Mouse (Mus musculus) kidney, postnatal 0 days (tissue): Measurements from ENCODE around the gene Rpusd2. TPM values are rescaled to one million over a fixed set of nuclear protein-coding genes. Genes with fewer than 3 reads are reported as not detected.

ENCODE experiments used
- ATAC-seq: fragments of 200-750 bp; cut with Nextera tagmentation; replicated peaks from 2 replicates; pipeline ENCODE4 v1.8.0; 2017; ENCODE audit warnings: low read depth, moderate number of reproducible peaks, moderate TSS enrichment, moderate library complexity; ENCODE audit not compliant: low FRiP score
- DNase-seq: peaks from one replicate; pipeline ENCODE4 v3.0.0-alpha.2; 2016; ENCODE audit warnings: low spot score
- H3K27ac ChIP-seq: fragments of 300-500 bp; sonication (generic); 2 replicates; pipeline ENCODE4 v1.5.1; 2014; ENCODE audit warnings: mild to moderate bottlenecking
- H3K27me3 ChIP-seq: fragments of 300-500 bp; sonication (generic); 2 replicates; pipeline ENCODE4 v1.6.1; 2014; ENCODE audit warnings: low read length, mixed read lengths; ENCODE audit not compliant: insufficient read depth
- H3K36me3 ChIP-seq: fragments of 300-500 bp; sonication (generic); 2 replicates; pipeline ENCODE4 v1.6.1; 2014; ENCODE audit warnings: low read length, mixed read lengths; ENCODE audit not compliant: insufficient read depth
- H3K4me1 ChIP-seq: fragments of 300-500 bp; sonication (generic); replicated peaks from 2 replicates; pipeline ENCODE4 v1.6.1; 2014; ENCODE audit warnings: antibody characterized with exemption, low read length, mixed read lengths; ENCODE audit not compliant: insufficient read depth
- H3K4me2 ChIP-seq: fragments of 300-500 bp; sonication (generic); 2 replicates; pipeline ENCODE4 v1.6.1; 2014; ENCODE audit warnings: mild to moderate bottlenecking, low read length, moderate library complexity, mixed read lengths
- H3K4me3 ChIP-seq: fragments of 300-500 bp; sonication (generic); replicated peaks from 2 replicates; pipeline ENCODE4 v1.5.1; 2014; ENCODE audit warnings: low read depth, low read length
- H3K9ac ChIP-seq: fragments of 300-500 bp; sonication (generic); 2 replicates; pipeline ENCODE4 v1.6.1; 2014; ENCODE audit warnings: low read depth, low read length
- H3K9me3 ChIP-seq: fragments of 300-500 bp; sonication (generic); replicated peaks from 2 replicates; pipeline ENCODE4 v1.6.1; 2016; ENCODE audit warnings: low read length, inconsistent platforms, mixed read lengths
- CTCF ChIP-seq: IDR thresholded peaks from 2 replicates; pipeline ENCODE4 v1.5.1; 2016; ENCODE audit warnings: antibody characterized with exemption, low read depth, mild to moderate bottlenecking, moderate library complexity
- WGBS: fragments of 180-500 bp; shearing (Covaris S2); extraction: QIAGEN DNeasy Blood & Tissue Kit; methylation state at CpG from one replicate; pipeline ENCODE4 v1.1.7; 2014; 5-methylcytosine and 5-hydroxymethylcytosine counted together
- polyA plus RNA-seq: library from polyadenylated mRNA; unstranded; fragments of >200 nt; fragmentation: Nextera tagmentation; extraction: Ambion mirVana; gene quantifications from 2 replicates; pipeline ENCODE4 v1.2.1, GENCODE M21; 2015

The Rpusd2 gene
- polyA plus RNA-seq, 1 experiment from 2014 or later = 2.8 TPM

GRCm38 (mm10) chr2:119018391-119019122 lies 16.0 kb upstream of the Rpusd2 start:
- H3K27me3 ChIP-seq = no peaks in the 10 kb centered on the region
- peak; percentile 82 for DNase-seq
- no peaks in the 10 kb centered on the region for H3K9me3 ChIP-seq
- peaks cover 10% of the 10 kb centered on the region; the same call in 1 of the 2 replicates for H3K4me1 ChIP-seq
- ATAC-seq = peak; percentile 60; the same call in 1 of the 2 replicates
- H3K4me2 ChIP-seq = peak overlapping the region; percentile 7; the same call in 1 of the 2 replicates
- no peak overlapping the region for H3K9ac ChIP-seq
- peak overlapping the region; percentile 47; the same call in 1 of the 2 replicates for H3K27ac ChIP-seq
- no peak overlapping the region for H3K4me3 ChIP-seq
- H3K36me3 ChIP-seq = peaks cover 18% of the 10 kb centered on the region
- 40% methylated on average over 22 of the region's 22 CpGs for WGBS
- TF ChIP-seq CTCF = no peak

- TF ChIP-seq CTCF = peak; percentile 58; the same call in 1 of the 2 replicates
- no peak overlapping the region for H3K4me3 ChIP-seq
- H3K4me2 ChIP-seq = peak overlapping the region; percentile 7; the same call in 1 of the 2 replicates
- no peaks in the 10 kb centered on the region for H3K27me3 ChIP-seq
- H3K9ac ChIP-seq = no peak overlapping the region
- H3K4me1 ChIP-seq = peaks cover 10% of the 10 kb centered on the region; the same call in 1 of the 2 replicates
- peaks cover 18% of the 10 kb centered on the region for H3K36me3 ChIP-seq
- 16% methylated on average over 5 of the region's 5 CpGs for WGBS
- ATAC-seq (peak; percentile 36; the same call in 1 of the 2 replicates), DNase-seq (peak; percentile 69)
- H3K27ac ChIP-seq = peak overlapping the region; percentile 47; the same call in 1 of the 2 replicates
- no peaks in the 10 kb centered on the region for H3K9me3 ChIP-seq
These were observed 15.5 kb upstream of the Rpusd2 start for GRCm38 (mm10) chr2:119019131-119019530.

DNA sequence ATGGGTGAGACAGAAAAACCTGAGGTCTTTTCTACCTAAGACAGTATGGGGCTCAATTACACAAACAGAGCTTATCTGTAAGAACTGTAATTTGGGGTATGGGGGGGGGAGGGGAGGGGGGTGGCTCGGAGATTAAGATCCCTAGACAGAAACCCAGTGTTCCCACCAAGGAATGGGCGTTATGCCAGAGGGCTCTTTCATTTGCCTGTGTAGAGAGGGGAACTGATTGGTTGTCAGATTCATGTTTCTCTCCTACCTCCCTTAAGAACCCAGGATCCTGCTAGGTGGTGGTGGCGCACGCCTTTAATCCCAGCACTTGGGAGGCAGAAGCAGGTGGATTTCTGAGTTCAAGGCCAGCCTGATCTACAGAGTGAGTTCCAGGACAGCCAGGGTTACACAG lies 15.1 kb upstream of the Rpusd2 start:
- H3K4me2 ChIP-seq = no peak overlapping the region
- no peak overlapping the region for H3K27ac ChIP-seq
- no peak overlapping the region for H3K4me3 ChIP-seq
- 59% methylated on average over 4 of the region's 4 CpGs for WGBS
- H3K9me3 ChIP-seq = no peaks in the 10 kb centered on the region
- no peak for TF ChIP-seq CTCF
- DNase-seq (no peak), ATAC-seq (no peak)
- H3K9ac ChIP-seq = no peak overlapping the region
- H3K36me3 ChIP-seq = peaks cover 18% of the 10 kb centered on the region
- H3K4me1 ChIP-seq = peaks cover 10% of the 10 kb centered on the region; the same call in 1 of the 2 replicates
- H3K27me3 ChIP-seq = no peaks in the 10 kb centered on the region

GRCm38 (mm10) chr2:119023154-119023660 lies 11.4 kb upstream of the Rpusd2 start:
- Histone ChIP-seq H3K36me3 (peaks cover 24% of the 10 kb centered on the region), H3K27ac (no peak overlapping the region), H3K27me3 (no peaks in the 10 kb centered on the region), H3K4me2 (no peak overlapping the region), H3K9me3 (no peaks in the 10 kb centered on the region), H3K9ac (no peak overlapping the region), H3K4me3 (no peak overlapping the region), H3K4me1 (no peaks in the 10 kb centered on the region)
- no peak for TF ChIP-seq CTCF
- ATAC-seq (no peak), DNase-seq (no peak)
- WGBS = 95% methylated on average over 6 of the region's 6 CpGs

GRCm38 (mm10) chr2:119024536-119025238 lies 9.9 kb upstream of the Rpusd2 start:
- H3K9ac ChIP-seq = no peak overlapping the region
- H3K9me3 ChIP-seq = no peaks in the 10 kb centered on the region
- peak; percentile 67 for TF ChIP-seq CTCF
- no peaks in the 10 kb centered on the region for H3K27me3 ChIP-seq
- peak; percentile 35 for DNase-seq
- WGBS = 69% methylated on average over 9 of the region's 9 CpGs
- no peak for ATAC-seq
- no peak overlapping the region for H3K4me3 ChIP-seq
- H3K36me3 ChIP-seq = peaks cover 24% of the 10 kb centered on the region
- no peak overlapping the region for H3K27ac ChIP-seq
- peaks cover 5% of the 10 kb centered on the region for H3K4me1 ChIP-seq
- no peak overlapping the region for H3K4me2 ChIP-seq

DNA sequence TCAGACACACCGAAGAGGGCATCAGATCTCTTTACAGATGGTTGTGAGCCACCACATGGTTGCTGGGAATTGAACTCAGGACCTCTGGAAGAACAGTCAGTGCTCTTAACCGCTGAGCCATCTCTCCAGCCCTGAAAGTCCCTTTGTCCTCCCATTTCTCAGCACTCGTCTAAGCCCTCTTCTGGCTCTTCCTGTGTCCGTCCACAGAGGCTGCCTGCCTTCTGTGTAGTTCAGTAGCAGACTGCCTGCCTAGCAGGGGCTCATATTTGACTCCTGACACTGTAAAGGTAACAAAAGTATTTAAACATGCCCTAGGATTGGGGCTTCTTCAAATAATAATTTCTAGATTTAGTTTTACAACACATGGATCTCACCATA lies 9.4 kb upstream of the Rpusd2 start:
- Histone ChIP-seq H3K9ac (no peak overlapping the region), H3K4me1 (peaks cover 5% of the 10 kb centered on the region), H3K36me3 (peaks cover 24% of the 10 kb centered on the region), H3K9me3 (no peaks in the 10 kb centered on the region), H3K4me2 (no peak overlapping the region), H3K4me3 (no peak overlapping the region), H3K27ac (no peak overlapping the region), H3K27me3 (no peaks in the 10 kb centered on the region)
- no peak for TF ChIP-seq CTCF
- DNase-seq = no peak
- no peak for ATAC-seq
- WGBS = 78% methylated on average over 4 of the region's 4 CpGs
